In genomic region chr1:135330578-135330977, GRCm38 (mm10) we compare ENCODE assay signal across 22 mouse cellular contexts. TPM values are rescaled to one million over a fixed set of nuclear protein-coding genes. Genes with fewer than 3 reads are reported as not detected.
"Had no signal": no experiment of that assay in that cellular context is flagged by ENCODE, and none has a peak within 500 bp of the region (broad histone marks: within the 10 kb centered on the region; RNA-seq: fewer than 3 reads in every experiment).

No protein-coding gene starts in this region.

- H3K27me3 ChIP-seq: heart, embryonic 15.5 days; hindbrain, embryonic 13.5 days; hindbrain, embryonic 15.5 days had no signal

- DNase-seq: gastrocnemius, postnatal 25 days; heart, adult 11 months; heart, adult 2 months; kidney, adult 11 months; kidney, adult 2 months; kidney, adult 9 months; kidney, postnatal 14 days; kidney, postnatal 36 days; layer of hippocampus, adult 9-11 months; layer of hippocampus, postnatal 36 days; liver; liver, embryonic 13.5 days had no signal

- H3K27ac ChIP-seq: heart, adult 2 months; heart, embryonic 15.5 days; hindbrain, embryonic 13.5 days; hindbrain, embryonic 15.5 days; hindbrain, postnatal 0 days; kidney, embryonic 15.5 days; kidney, postnatal 0 days; limb, embryonic 10.5 days; limb, embryonic 12.5 days; liver, embryonic 13.5 days had no signal

- H3K36me3 ChIP-seq: heart, embryonic 12.5 days; heart, embryonic 15.5 days; hindbrain, embryonic 13.5 days; hindbrain, embryonic 15.5 days; kidney, embryonic 15.5 days; limb, embryonic 10.5 days; limb, embryonic 12.5 days; liver, embryonic 13.5 days had no signal

- H3K4me1 ChIP-seq: hindbrain, embryonic 13.5 days; hindbrain, embryonic 15.5 days; kidney, embryonic 15.5 days; liver, embryonic 13.5 days had no signal

- H3K9me3 ChIP-seq: heart, embryonic 12.5 days; heart, embryonic 15.5 days; hindbrain, embryonic 13.5 days; hindbrain, embryonic 15.5 days; kidney, embryonic 15.5 days; limb, embryonic 10.5 days; limb, embryonic 12.5 days; liver, embryonic 13.5 days had no signal

- H3K4me3 ChIP-seq: heart, adult 2 months; heart, embryonic 12.5 days; heart, embryonic 15.5 days; hindbrain, embryonic 13.5 days; hindbrain, embryonic 15.5 days; kidney, embryonic 15.5 days; limb, embryonic 10.5 days; limb, embryonic 12.5 days; liver, embryonic 13.5 days had no signal

RNA-seq across cellular contexts. Expression of gene Lmod1, which starts 6.0 kb away (rescaled TPM):
- total RNA-seq: hematopoietic stem cell, adult 5-6 weeks; hindbrain, postnatal 0 days had no signal

RNA-seq across cellular contexts. Expression of gene Shisa4, which starts 44.5 kb away (rescaled TPM):
- total RNA-seq: hematopoietic stem cell, adult 5-6 weeks had no signal
